Mouse (Mus musculus): ENCODE measurements around the gene Fhad1.
A peak's percentile ranks its signal among the peaks of the same experiment; 100 is the strongest.

Fhad1 gene

DNA sequence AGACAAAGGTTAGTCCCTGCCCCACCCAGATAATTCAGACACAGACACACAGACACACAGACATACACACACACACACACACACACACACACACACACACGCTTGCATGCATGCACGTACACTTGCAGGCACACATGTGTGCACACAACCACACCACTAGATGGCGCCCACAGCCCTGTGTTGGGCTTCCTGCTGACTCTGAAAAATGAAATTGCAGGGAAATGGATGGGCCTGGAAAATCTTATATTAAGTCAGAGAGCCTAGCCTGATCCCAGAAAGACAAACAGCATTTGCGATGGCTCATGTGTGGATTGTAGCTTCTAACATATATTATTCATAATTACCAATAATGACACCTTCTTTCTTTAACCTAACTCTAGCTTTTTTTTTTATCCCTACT, 38.7 kb downstream of the Fhad1 start:
- DNase-seq, result peak; percentile 60

DNA sequence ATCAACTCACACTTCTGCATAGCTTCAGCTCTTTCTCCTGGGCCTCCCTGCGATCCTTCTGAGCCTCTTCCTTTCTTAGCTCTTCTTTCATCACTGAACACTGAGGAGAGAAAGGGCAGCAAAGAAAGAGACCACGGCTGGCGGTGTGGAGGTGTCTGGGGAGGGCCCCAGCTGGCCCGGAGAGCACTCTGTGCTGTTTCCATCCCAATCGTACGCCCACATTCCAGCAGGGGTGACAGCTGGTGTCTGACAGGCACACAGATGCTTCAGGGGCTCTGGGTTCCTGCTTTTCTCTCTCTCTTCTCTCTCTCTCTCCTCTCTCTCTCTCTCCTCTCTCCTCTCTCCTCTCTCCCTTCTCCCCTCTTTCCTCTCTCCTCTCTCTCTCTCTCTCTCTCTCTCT, 50.3 kb downstream of the Fhad1 start:
- no peak for DNase-seq

DNA sequence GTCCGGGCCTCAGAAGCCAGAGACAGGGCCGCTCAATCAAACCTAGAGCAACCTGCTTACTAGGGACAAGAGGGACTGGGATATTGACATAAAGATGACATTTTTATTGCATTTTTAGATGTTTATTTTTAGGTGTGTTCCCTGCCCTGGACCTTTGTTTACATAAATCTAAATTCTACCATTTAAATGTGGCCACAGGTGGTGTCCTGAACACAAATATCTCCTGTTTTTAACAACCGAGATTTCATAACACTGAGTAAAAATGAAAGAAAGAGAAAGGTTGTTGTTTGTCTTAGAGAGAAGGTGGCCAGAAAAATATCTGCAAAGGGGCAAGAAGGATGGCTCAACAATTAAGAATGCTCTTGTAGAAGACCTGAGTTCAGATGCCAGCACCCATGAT, 51.0 kb downstream of the Fhad1 start:
- DNase-seq, result no peak

DNA sequence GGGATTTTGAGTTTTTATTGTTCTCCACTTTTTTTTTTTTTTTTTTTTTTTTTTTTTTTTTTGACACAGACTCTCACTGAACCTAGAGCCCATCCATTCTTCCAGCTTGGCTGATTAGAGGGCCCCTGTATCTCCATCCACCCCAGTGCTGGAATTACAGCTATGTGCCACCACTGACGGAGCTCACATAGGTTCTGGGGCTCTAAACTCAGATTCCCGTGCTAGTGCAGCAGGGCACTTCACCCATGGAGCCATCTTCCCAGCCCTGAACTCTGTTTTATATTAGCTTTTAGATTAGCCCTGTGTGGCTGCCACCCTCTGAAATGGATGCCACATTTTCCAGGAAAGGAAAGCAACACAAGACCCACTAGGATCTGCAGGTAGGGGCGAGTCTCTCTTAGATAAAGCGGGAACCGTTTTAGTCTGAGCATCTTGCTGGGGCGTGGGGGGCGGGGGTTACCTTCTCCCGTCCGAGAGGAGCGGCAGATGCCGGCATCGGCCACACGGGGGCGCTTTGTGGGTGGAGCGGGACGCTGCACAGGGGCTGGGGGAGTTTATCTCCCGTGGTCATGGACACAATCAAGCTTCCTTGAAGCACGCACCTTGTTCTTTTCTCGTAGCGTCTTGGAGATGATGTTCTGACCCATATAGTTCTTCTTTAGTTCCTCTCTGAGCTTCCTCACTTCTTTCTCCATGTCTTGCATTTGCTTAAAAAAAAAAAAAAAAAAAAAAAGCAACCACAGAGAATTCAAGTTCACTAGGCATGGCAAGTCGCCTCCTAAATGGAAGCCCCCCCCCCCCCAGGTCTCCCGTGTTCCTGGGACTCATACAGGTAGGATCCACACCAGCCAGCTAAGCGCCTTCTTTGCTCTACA, 51.8 kb downstream of the Fhad1 start:
- peak; percentile 36 for DNase-seq

DNA sequence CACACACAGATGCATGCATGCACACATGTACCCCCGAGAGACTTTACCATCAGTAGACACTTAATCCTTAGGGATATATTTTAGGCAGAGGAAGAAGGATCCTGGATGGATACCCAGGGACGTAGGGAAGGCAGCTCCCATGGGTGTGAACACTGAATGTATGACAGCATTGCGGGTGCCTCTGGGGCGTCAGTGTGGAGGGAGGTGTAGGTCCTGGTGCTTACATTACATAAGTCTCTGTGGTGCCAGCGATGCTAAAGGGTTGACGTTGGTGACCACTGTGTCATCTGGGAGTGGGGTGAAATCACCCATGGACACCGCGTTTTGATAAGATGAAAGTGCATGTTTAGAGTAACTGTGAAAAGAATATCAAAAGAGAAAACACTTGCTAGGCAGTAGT, 54.8 kb downstream of the Fhad1 start:
- no peak for DNase-seq

DNA sequence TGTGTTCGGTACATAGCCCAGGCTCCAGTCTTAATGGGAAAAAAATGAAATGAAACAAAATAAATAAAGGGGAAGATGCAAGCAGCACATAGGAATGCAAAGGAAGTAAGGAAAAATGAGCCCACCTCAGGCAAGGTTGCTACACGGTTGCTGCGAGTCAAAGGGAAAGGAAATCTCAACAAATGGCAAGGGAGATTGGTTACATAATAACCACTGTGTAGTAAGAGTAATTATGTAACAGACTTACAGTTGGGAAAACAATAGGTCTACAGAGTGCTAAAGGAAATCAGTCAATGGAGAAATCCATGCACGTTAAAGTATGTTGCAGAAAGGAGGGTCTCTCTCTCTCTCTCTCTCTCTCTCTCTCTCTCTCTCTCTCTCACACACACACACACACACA, 55.3 kb downstream of the Fhad1 start:
- DNase-seq, result no peak

DNA sequence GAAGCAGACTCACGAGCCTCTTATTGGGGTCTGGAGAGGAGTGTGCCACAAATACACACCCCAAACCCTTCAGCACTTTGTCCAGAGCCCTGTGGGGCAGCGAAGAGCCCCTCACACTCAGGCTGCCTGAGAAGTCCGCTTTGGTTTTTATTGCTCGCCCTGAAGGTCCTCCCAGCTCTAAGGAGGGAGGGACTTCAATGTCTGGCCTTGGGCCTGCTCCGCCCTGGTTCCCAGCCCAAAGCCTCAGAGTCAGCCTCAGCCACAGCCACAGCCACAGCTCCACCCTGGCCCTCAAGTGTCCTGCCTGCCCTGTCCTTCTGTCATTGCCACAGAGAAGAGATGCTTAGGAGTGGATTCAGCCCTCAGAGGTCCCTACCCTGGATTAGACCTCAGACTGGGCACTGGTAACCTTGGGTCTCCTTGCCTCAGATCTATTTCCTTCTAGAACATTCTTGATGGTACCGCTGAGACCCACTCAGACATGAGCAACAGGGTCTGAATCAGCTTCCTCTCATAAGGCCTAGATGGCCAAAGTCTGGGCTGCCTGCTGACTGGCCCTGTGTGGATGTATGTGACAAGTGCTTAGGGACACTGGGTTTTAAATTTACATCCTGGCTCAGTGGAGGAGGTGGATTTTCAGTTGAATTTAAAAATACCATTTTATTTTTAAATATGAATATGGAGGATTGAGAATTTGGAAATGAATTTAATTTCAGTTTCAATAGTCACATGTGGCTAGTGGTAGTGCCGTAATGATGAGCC, 56.1 kb downstream of the Fhad1 start:
- DNase-seq, result no peak

DNA sequence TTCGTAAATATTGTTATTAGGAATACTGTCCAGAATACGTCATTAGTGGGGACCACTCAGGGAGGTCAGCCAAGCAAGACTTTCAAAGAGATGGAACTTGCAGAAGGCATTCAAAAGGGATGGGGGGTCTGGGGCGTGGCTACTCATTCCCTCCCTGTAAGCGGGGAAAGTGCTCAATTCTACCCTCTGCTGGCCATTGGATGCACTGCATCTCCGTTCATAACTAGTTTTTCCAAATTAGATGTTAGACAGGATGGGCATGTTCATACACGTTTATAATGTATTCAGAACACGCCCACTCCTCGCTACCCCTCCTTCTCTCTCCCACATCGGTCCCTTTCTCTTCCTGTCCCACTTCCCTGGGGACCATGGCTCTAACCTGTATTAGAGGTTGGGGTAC, 56.7 kb downstream of the Fhad1 start:
- peak; percentile 78 for DNase-seq

DNA sequence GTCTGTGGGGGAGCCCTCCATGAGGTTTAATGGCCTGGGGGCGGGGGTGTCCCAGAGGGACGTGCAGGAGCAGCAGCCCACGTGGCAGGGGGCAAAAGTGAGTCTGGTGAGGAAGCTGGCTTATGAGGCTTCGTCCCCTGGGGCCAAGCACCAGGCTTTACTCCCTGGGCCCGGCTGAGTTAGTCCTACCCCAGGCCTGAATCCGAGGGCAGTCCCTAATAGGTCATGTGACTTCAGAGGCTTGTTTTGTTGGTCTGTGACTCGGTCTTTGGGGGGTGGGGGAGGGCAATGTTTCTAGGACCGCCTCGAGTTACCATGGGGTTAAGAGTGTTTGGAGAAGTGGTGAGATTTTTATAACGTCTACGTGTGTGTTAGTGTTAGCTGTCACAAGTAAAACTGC, 57.1 kb downstream of the Fhad1 start:
- DNase-seq, result no peak

DNA sequence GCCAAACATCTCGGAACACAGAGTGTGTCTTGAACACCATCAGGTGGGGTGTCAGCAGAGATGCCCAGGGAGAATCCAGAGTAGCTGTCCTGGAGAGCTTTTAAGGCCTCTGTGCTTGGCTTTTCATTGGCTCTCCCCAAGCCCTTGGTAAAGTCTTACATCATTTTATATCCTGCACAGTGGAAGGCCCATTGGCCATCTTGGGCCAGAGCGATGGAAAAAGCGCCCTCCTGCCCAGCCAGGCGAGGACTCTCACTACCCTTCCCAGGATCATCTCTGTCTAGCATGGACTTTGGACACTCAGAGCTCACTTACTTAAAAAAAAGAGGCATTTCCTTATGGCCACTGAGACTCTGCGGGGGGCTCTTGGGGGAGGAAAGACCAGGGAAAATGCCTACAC, 58.0 kb downstream of the Fhad1 start:
- DNase-seq, result no peak

DNA sequence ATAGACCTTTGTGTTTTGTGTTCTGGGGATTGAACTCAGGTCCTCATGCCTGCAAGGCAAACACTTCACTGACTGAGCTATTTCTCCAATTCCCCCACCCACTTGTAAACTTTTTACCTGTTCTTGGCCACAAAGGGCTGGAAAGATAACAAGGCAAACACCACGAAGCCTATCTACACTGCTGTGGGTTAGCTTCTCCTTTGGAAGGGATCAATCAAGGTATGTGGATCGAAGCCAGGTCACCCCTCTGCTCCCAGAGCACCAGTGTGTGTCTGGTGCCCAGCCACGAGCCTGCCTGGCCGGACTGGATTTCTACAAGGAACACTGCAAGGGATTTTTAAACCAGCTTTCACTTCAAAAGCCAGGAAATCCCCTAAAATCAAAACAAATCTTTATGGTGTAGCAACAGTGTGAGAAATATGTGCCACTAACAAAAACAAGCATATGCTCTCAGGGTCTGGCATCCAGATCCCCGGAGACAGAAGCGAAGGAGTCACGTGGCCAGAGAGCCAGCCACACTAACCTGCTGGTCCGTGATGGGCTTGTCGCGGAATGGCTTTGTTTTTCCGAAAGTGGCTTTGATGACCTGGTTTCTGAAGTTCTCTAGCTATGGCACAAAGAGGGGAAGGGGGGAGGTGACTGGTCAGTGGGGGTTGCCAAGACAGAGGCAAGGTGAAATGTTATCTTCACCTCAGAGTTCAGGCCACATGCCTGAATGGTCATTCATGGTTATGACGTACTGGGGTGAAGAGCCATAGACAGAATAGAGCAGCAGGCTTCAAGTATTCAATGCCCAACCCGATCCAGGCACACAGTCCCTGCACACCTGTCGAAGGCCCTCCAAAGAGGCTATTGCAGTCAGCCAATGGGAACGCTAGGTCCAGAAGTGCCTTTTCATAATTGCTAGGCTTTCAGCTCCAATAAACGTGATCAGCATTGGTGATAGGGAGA, 59.8 kb downstream of the Fhad1 start:
- no peak for DNase-seq

DNA sequence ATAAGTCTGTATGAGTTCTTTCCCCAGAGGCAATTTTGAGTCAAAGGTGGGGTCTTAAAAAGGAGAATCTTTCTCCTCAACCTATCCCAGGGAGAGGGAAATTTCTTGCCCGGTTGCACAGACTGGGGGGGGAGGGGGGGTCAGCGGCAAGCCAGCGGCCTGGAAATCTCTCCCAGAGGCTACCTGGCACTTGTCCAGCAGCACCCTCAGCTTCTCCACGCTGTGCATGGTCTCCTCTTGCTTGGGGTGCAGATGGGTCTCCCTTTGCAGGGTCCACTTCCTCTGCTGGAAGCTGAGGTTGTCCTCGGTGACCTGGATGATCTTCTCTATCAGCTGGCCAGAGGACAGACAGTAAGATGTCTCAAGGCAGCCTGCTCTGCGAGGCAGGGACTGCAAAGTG, 61.0 kb downstream of the Fhad1 start:
- no peak for DNase-seq

DNA sequence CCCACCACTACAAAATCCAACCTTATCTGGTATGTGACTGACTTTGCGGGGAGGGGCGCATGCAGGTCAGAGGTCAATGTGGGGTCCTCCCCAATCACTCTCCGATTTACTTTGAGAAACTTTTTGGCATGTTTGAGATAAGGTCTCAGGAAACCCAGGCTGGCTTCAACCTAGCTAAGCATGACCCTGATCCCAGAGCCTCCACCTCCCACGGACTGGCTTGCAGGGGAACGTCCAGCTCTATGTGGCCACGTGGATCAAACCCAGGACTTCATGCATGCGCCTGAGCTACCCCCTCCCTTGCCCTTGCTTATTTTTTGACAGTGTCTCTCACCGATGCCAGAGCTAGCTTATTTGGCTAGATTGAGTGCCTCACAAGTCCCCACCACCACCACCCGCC, 61.6 kb downstream of the Fhad1 start:
- no peak for DNase-seq

DNA sequence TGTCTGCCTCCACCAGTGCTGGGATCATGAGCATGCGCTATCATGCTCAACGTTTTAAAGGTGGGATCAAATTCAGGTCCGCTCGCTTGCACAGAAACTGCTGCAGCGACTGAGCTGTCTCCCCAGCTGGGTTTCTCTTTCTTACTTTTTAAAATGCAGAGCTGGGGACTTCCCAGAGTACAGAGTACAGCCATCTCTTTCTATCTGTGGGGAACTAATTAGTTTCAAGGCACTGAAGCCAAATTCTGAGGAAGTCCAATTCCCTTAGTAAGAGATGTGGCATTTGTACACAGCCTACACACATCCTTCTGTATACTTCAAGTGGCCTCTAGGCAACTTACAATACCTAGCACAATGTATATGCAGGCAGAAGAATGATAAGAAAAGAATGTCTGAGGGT, 62.1 kb downstream of the Fhad1 start:
- DNase-seq, result no peak

DNA sequence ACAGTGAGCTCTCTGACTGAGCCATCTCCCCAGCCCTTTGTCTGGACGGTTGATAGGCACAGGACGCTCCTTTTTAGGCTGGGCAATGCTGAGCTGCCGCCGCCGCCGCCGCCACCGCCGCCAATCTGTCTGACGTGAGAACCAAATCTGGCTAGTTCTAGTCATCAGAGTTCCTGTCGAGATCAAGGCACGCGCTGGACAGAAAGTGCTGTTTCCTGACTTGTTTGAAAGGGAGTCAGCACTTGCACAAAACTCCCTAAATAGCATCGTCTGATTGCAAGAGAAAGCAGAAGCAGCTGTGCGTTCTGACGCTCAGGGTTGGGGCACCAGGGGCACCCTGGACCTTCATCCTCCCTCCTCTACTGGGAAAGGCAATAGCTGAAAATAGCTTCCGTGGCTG, 62.8 kb downstream of the Fhad1 start:
- DNase-seq, result no peak

DNA sequence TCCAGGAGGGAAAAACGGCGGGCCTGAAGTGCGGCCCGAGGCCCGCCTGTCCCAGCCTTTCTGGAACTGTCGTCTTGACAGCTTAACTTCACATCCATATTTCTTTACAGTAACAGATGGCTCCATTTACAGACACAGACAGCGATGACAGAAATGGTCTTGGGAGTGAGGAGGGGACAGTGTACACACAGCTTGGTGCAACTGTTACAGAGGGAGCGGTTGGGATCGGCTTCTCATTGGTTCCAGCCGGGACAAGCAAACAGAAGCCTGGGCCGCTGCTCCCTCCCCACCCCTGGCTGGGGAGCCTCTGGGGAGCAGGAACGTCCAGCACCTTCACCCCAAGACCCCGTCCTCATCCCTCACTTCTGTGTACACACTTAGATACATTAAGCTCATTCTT, 65.4 kb downstream of the Fhad1 start:
- DNase-seq, result no peak

DNA sequence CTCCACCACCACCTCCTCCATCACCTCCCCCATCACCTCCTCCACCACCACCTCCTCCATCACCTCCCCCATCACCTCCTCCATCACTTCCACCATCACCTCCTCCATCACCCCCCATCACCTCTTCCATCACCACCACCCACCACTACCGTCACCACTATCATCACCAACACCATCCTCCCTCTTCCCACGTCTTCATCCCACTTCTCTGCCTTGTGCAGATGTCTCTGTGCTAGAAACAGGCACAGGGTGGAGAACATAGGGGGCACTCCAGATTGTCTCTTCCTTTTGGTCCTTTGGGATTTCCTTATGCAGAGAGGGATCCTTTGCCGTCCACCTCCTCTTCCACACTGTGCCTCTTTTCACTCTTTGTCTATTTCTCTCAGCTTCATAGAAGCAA, 66.1 kb downstream of the Fhad1 start:
- DNase-seq, result no peak

DNA sequence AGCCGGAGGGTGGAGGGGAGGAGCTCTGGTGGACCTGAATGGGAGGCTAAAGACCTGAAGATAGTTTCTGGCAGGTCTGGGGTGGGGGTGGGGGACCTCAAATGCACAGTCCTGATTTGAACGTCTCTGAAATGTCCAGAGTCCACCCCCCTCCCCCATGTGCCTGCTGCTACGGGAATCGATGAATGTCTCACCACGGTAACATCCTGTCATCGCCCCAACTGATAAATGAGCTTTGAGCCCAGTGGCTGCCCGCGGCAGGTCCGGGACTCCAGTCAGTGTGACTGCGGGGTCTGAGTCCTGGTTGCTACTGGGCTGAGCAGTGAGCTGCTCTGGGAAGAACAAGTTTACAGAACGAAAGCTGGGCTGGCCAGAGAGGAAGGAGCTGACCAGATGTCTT, 72.5 kb downstream of the Fhad1 start:
- DNase-seq, result no peak

DNA sequence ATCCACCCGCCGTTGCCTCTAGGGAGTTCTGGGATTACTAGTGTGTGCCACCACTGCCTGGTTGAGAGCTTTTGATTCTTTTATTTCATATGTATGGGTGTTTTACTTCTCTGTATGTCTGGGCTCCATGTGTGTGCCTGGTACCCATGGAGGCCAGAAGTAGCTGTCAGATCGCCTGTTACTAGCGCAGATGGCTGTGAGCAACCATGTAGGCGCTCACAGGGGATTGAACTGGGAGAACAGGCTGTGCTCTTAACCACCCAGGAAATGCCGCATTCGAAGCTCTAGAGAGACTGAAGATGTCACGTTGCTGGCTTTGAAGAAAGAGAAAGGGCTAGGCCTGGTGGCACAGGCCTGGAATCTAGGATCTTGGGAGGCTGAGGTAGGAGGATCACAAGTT, 73.6 kb downstream of the Fhad1 start:
- DNase-seq, result no peak

DNA sequence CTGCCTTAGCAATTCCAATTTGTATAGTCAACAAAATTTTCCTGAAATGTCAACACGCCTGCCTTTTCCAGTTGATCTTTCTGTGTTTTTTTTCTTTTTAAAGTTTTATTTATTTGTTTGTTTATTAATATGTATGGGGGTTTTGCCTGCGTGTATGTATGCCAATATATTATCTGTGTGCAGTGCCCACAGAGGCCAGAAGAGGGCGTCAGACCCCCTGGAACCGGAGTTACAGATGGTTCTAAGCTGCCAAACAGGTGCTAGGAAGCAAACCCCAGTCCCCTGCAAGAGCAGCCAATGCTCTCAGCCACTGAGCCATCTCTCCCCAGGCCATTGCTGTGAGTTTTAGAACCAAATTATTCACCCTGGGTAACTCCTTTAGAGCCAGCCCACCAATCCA, 76.3 kb downstream of the Fhad1 start:
- no peak for DNase-seq

DNA sequence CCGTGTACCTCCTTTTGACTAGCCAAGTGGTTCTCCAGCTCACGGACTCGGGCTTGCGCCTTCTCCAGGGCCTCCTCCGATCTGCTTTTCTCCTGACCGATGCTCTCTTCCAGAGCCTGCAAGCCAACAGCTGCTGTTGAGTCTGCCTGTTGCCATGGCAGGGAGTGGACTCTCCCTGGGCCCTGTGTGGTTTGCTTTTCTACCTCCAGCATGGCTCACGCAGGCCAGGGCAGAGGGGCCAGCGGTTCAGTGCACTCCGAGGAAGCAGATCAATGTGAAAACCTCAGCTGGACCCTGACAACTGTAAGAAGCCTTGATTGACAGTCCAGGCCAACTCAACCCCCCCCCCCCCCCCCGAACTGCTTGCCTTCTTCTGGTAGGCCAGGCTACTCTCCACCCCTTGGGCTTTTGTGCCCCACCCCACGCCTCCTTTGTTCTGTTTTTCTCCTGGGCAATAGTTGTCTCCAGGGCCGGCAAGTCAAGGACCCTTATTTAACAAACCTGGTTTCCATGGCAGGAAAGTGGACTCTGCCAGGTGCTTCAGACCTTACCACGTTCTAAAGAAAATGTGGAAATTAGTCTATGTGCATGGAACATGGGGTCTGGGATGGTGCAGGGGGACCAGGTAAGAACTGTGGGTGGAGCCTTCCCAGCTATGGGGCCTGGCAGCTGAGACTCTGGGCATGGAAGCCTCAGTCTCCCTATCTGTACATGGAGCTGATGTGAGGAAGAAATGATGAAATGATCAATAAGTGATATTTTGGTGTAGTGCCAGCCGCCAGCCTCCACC, 81.9 kb downstream of the Fhad1 start:
- DNase-seq, result no peak

DNA sequence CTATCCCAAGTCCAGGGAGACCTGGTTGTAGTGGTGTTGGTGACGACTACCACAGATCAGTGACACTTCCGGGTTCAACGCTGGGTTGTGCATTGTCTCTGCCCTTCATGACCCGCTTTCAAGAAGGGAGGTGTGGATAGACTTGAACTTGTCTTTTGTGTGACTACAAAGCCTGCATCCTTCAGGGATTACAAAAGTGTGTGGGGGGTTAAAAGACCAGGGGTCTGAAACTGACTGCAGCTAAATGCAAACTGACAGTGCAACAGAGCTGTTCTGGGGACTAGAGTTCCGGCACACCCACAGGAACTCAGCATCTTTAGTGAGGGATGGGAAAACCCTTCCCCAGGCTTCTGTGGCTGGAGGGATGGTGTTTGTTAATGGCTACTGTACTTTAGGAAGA, 83.4 kb downstream of the Fhad1 start:
- no peak for DNase-seq

DNA sequence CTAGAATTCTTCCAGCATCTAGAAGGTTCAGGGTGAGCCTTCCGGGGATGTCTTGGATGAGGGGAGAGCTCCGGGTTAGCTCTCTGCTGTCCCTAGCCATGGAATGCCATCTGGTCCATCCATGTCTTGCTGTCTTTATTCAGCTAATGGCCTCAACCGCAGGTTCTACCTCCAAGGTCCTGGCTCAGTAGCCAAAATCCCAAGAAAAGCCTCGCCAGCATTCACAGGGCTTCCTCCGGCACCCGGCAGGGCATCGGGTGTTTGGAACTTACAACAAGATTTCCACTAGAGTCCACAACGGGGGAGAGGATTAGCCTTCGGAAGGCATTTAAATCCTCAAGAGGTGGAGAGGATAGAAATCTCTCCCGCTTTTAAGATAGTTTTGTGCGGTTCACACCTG, 84.9 kb downstream of the Fhad1 start:
- DNase-seq, result no peak

Data from kidney, adult 18-20 months (tissue).